Mouse (Mus musculus) stomach, postnatal 0 days (tissue): ENCODE data around the gene Hmx3. TPM values are rescaled to one million over a fixed set of nuclear protein-coding genes. Genes with fewer than 3 reads are reported as not detected.
A peak's percentile ranks its signal among the peaks of the same experiment; 100 is the strongest.

Source experiments
- ATAC-seq: fragments of 200-750 bp; cut with Nextera tagmentation; 2 replicates; pipeline ENCODE4 v1.8.0; 2017; ENCODE audit not compliant: low FRiP score, low TSS enrichment
- DNase-seq: peaks from one replicate; pipeline ENCODE4 v3.0.0-alpha.2; 2016; ENCODE audit warnings: low spot score
- H3K27ac ChIP-seq: fragments of 300-500 bp; sonication (generic); replicated peaks from 2 replicates; pipeline ENCODE4 v1.5.1; 2014; ENCODE audit warnings: mild to moderate bottlenecking, control low read depth
- H3K27me3 ChIP-seq: fragments of 300-500 bp; sonication (generic); 2 replicates; pipeline ENCODE4 v1.6.1; 2014; ENCODE audit warnings: low read length; ENCODE audit not compliant: control insufficient read depth, insufficient read depth
- H3K36me3 ChIP-seq: fragments of 300-500 bp; sonication (generic); 2 replicates; pipeline ENCODE4 v1.6.1; 2014; ENCODE audit warnings: low read length, mixed read lengths; ENCODE audit not compliant: control insufficient read depth, insufficient read depth
- H3K4me1 ChIP-seq: fragments of 300-500 bp; sonication (generic); replicated peaks from 2 replicates; pipeline ENCODE4 v1.6.1; 2014; ENCODE audit warnings: antibody characterized with exemption; ENCODE audit not compliant: control insufficient read depth, insufficient read depth
- H3K4me2 ChIP-seq: fragments of 300-500 bp; sonication (generic); replicated peaks from 2 replicates; pipeline ENCODE4 v1.6.1; 2014; ENCODE audit warnings: low read depth, mild to moderate bottlenecking, control low read depth, moderate library complexity
- H3K4me3 ChIP-seq: fragments of 300-500 bp; sonication (generic); 2 replicates; pipeline ENCODE4 v1.5.1; 2014; ENCODE audit warnings: low read depth, low read length, control low read depth
- H3K9ac ChIP-seq: fragments of 300-500 bp; sonication (generic); 2 replicates; pipeline ENCODE4 v1.6.1; 2014; ENCODE audit warnings: mild to moderate bottlenecking, low read length, control low read depth, mixed read lengths
- H3K9me3 ChIP-seq: fragments of 300-500 bp; sonication (generic); 2 replicates; pipeline ENCODE4 v1.6.1; 2016; ENCODE audit warnings: low read length; ENCODE audit not compliant: control insufficient read depth
- CTCF ChIP-seq: IDR thresholded peaks from 2 replicates; pipeline ENCODE4 v1.5.1; 2016; ENCODE audit warnings: antibody characterized with exemption, low read depth, mild to moderate bottlenecking, moderate library complexity
- EP300 ChIP-seq: optimal IDR thresholded peaks from 2 replicates; pipeline ENCODE3; 2016; ENCODE audit warnings: antibody characterized with exemption
- WGBS: fragments of 180-500 bp; shearing (Covaris S2); extraction: QIAGEN DNeasy Blood & Tissue Kit; methylation state at CpG from one replicate; pipeline ENCODE4 v1.1.7; 2014; 5-methylcytosine and 5-hydroxymethylcytosine counted together
- polyA plus RNA-seq: library from polyadenylated mRNA; unstranded; fragments of >200 nt; fragmentation: Nextera tagmentation; extraction: Ambion mirVana; gene quantifications from 2 replicates; pipeline ENCODE4 v1.2.1, GENCODE M21; 2015

The Hmx3 gene
- polyA plus RNA-seq, 1 experiment from 2014 or later: 1.1 TPM

- H3K9ac ChIP-seq: no peak overlapping the region
- H3K4me3 ChIP-seq: no peak overlapping the region
- peaks cover 50% of the 10 kb centered on the region for H3K27me3 ChIP-seq
- H3K36me3 ChIP-seq: no peaks in the 10 kb centered on the region
- under 1% methylated on average over 4 of the region's 4 CpGs for WGBS
- H3K4me2 ChIP-seq: no peak overlapping the region
- no peak for DNase-seq
- no peaks in the 10 kb centered on the region; the same call in 1 of the 2 replicates for H3K4me1 ChIP-seq
- ATAC-seq: no peak
- no peak overlapping the region for H3K27ac ChIP-seq
- H3K9me3 ChIP-seq: no peaks in the 10 kb centered on the region
- no peak for TF ChIP-seq EP300
- TF ChIP-seq CTCF: no peak
Measured at GRCm38 (mm10) chr7:131551471-131551870, 8.8 kb downstream of the Hmx3 start.

DNA sequence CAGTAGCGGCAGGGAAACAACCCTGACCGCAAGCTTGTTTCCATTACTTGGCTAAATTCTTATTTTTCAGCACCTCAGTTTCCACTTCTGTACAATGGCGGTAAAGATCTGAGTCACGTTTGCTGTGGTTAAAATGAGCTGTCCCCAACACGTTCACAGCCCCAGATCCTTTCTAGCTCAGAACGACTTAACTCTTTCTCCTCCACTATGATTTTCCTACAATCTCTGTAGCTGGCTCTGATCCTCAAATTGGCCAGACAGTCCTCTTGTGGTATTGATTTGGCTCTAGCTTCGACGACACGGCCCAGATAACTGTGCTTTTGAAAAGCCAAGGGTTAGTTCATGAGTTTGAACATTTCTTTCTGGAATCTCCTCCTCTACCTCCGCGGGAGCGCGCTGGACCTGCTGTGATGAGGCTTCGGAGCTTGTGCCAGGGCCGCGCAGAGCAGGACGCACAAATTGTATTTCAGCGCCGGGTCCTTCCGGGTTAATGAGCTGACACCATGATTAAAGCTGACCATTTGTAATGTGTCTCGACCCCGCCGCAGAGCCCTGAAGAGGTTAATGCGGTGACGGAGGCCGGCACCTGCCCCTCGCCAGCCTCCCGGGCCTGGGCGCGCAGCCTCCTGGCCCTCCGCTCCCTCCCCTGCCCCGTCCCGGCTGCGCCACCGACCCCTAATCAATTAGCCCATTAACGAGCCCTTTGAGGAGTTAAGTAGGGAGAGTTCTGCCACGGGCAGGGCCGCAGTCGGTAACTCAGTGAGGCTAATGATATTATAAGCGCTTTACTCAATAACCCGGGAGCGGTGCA is 9.5 kb downstream of the Hmx3 start:
- peaks cover 52% of the 10 kb centered on the region for H3K27me3 ChIP-seq
- ATAC-seq (no peak), DNase-seq (no peak)
- H3K9me3 ChIP-seq: no peaks in the 10 kb centered on the region
- no peaks in the 10 kb centered on the region; the same call in 1 of the 2 replicates for H3K4me1 ChIP-seq
- TF ChIP-seq CTCF: no peak
- no peak for TF ChIP-seq EP300
- 2% methylated on average over 42 of the region's 42 CpGs for WGBS
- no peaks in the 10 kb centered on the region for H3K36me3 ChIP-seq
- no peak overlapping the region for H3K4me3 ChIP-seq
- H3K9ac ChIP-seq: no peak overlapping the region
- no peak overlapping the region for H3K27ac ChIP-seq
- H3K4me2 ChIP-seq: no peak overlapping the region

DNA sequence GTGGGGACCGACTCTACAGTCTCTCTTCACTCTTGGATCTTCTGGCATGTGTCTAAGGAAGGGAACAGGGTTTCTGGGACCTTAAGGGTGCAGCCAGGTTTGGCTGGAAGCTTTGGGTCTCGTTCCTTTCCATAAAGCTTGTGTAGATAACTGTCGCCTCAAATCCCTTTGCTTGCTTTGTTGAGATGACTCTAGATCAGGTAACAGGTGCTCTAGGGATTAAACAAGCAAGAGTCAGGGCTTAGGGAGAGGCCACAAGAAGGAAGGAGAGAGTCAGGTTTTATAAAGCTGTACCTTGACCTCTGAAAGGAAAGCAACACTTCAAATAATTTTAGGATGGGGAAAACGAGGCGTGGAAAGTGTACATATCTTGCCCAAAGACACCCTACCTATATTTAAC is 10.1 kb downstream of the Hmx3 start:
- ATAC-seq: no peak
- no peak for DNase-seq
- 6% methylated on average over 5 of the region's 5 CpGs for WGBS
- Histone ChIP-seq H3K9me3 (no peaks in the 10 kb centered on the region), H3K27ac (no peak overlapping the region), H3K36me3 (no peaks in the 10 kb centered on the region), H3K4me1 (no peaks in the 10 kb centered on the region; the same call in 1 of the 2 replicates), H3K9ac (no peak overlapping the region), H3K27me3 (peaks cover 52% of the 10 kb centered on the region), H3K4me3 (no peak overlapping the region), H3K4me2 (no peak overlapping the region)
- no peak for TF ChIP-seq EP300

DNA sequence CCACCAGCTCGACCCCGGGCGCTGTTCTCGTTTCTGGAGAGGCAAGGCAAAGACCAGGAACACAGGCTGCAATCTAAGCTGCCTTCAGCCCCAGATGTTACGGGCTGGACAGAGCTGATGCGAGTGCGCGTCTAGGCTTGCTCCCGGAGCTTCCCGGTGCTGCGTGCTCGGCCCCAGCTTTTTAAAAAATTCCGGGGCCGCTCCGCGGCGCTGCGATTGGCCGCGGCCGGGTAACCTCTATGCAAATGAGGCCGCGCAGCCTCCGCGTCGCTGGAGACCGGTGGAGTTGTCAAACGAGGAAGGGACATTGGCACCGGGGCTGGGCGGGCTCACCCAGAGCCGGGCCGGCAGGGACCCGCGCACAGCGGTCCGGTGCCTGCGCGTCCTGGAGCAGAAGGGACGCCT is 11.1 kb downstream of the Hmx3 start:
- no peaks in the 10 kb centered on the region; the same call in 1 of the 2 replicates for H3K4me1 ChIP-seq
- no peaks in the 10 kb centered on the region for H3K36me3 ChIP-seq
- H3K27ac ChIP-seq: no peak overlapping the region
- H3K9ac ChIP-seq: no peak overlapping the region
- H3K4me2 ChIP-seq: peak overlapping the region; percentile 47
- no peak for TF ChIP-seq EP300
- no peak for TF ChIP-seq CTCF
- WGBS: under 1% methylated on average over 39 of the region's 39 CpGs
- H3K4me3 ChIP-seq: peak overlapping the region; percentile 31
- peak; percentile 56 for ATAC-seq
- no peaks in the 10 kb centered on the region for H3K9me3 ChIP-seq
- peak; percentile 57 for DNase-seq
- H3K27me3 ChIP-seq: peaks cover 43% of the 10 kb centered on the region; the same call in 1 of the 2 replicates

DNA sequence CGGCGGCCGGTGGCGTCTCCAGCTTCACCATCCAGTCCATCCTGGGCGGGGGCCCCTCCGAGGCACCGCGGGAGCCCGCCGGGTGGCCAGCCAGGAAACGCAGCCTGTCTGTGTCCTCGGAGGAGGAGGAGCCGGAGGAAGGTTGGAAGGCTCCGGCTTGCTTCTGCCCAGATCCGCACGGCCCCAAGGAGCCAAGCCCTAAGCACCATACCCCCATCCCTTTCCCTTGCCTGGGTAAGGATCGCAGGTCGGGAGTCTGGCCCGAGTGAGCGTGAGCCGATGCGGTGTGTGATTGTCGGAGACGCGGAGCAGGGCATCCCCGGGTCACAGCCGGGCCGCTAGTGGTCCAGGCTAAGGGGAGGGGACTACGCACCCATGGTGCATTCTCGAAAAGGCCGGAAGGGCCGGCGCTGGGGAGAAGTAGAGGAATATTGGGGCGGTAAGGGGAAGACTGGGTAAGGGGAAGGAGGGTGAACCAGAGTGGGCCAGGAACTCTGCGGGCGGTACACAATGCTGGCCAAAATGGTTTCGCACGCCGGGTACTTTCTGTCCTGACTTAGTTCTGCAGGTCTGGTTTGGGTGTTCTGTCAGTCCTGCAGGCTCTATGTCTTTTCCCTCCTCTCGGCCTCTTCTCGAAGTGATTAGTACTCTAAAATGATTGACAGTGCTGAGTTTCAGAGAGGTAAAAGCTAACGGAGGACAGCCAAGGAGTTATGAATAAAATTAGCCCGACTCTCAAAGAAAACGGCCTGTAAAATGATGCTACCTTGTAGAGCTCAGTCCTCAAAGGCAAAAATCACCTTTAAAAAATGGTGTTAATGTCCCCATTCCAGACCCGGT is 11.9 kb downstream of the Hmx3 start:
- Histone ChIP-seq H3K9me3 (no peaks in the 10 kb centered on the region), H3K4me1 (no peaks in the 10 kb centered on the region; the same call in 1 of the 2 replicates), H3K9ac (no peak overlapping the region), H3K4me3 (peak overlapping the region; percentile 31), H3K27me3 (peaks cover 40% of the 10 kb centered on the region; the same call in 1 of the 2 replicates), H3K27ac (no peak overlapping the region), H3K4me2 (peak overlapping the region; percentile 47), H3K36me3 (no peaks in the 10 kb centered on the region)
- DNase-seq (peak; percentile 28), ATAC-seq (peak; percentile 31)
- WGBS: 1% methylated on average over 45 of the region's 45 CpGs
- TF ChIP-seq EP300 (no peak), CTCF (no peak)
